Mouse (Mus musculus) embryonic facial prominence, embryonic 15.5 days (tissue): ENCODE data around the gene Lpar5. TPM values are rescaled to one million over a fixed set of nuclear protein-coding genes. Genes with fewer than 3 reads are reported as not detected.
A peak's percentile ranks its signal among the peaks of the same experiment; 100 is the strongest.
"Not testable (repeated sequence)": the region's sequence is repeated elsewhere in the genome, so short reads cannot be mapped to it uniquely, and the experiment has no call there.

Source experiments
- ATAC-seq: fragments of 200-750 bp; cut with Nextera tagmentation; 2 replicates; pipeline ENCODE4 v1.8.0; 2017; ENCODE audit warnings: low read depth, moderate TSS enrichment; ENCODE audit not compliant: insufficient number of reproducible peaks, low FRiP score, low TSS enrichment
- H3K27ac ChIP-seq: fragments of 300-500 bp; sonication (generic); replicated peaks from 2 replicates; pipeline ENCODE4 v1.5.1; 2015; ENCODE audit warnings: mild to moderate bottlenecking, inconsistent platforms
- H3K27me3 ChIP-seq: fragments of 300-500 bp; sonication (generic); 2 replicates; pipeline ENCODE4 v1.6.1; 2015; ENCODE audit warnings: inconsistent platforms
- H3K36me3 ChIP-seq: fragments of 300-500 bp; sonication (generic); 2 replicates; pipeline ENCODE4 v1.6.1; 2015; ENCODE audit warnings: mild to moderate bottlenecking, inconsistent platforms
- H3K4me1 ChIP-seq: fragments of 300-500 bp; sonication (generic); 2 replicates; pipeline ENCODE4 v1.6.1; 2015; ENCODE audit warnings: inconsistent platforms
- H3K4me2 ChIP-seq: fragments of 300-500 bp; sonication (generic); replicated peaks from 2 replicates; pipeline ENCODE4 v1.6.1; 2015; ENCODE audit warnings: mild to moderate bottlenecking, inconsistent platforms
- H3K4me3 ChIP-seq: fragments of 300-500 bp; sonication (generic); replicated peaks from 2 replicates; pipeline ENCODE4 v1.5.1; 2015; ENCODE audit warnings: mild to moderate bottlenecking, inconsistent platforms
- H3K9ac ChIP-seq: fragments of 300-500 bp; sonication (generic); 2 replicates; pipeline ENCODE4 v1.6.1; 2015; ENCODE audit warnings: inconsistent platforms
- H3K9me3 ChIP-seq: fragments of 300-500 bp; sonication (generic); replicated peaks from 2 replicates; pipeline ENCODE4 v1.6.1; 2016; ENCODE audit warnings: inconsistent platforms
- WGBS: fragments of 180-500 bp; shearing (Covaris S2); methylation state at CpG from one replicate; pipeline ENCODE4 v1.1.7; 2015; 5-methylcytosine and 5-hydroxymethylcytosine counted together
- polyA plus RNA-seq: library from polyadenylated mRNA; unstranded; fragments of >200 nt; fragmentation: Nextera tagmentation; extraction: Ambion mirVana; gene quantifications from 2 replicates; pipeline ENCODE4 v1.2.1, GENCODE M21; 2015

Lpar5 gene
- polyA plus RNA-seq: 3.6 and 5.4 TPM in 2 replicates

GRCm38 (mm10) chr6:125067571-125067995, at the start of gene Lpar5:
Lpar5 (plus strand) TSS chr6:125067920.
- H3K4me2 ChIP-seq: 0 out of 2 replicates have a peak within 1 kb of the TSS, but pooled peaks have one; percentile 1
- peak within 1 kb of the TSS; percentile 17; the same call in 1 of the 2 replicates for H3K4me3 ChIP-seq
- H3K27me3 ChIP-seq: no peaks in the 10 kb centered on the region
- H3K27ac ChIP-seq: peak within 1 kb of the TSS; percentile 4; the same call in 1 of the 2 replicates
- no peak within 1 kb of the TSS for H3K9ac ChIP-seq
- H3K36me3 ChIP-seq: no peaks in the 10 kb centered on the region
- WGBS: 46% methylated on average over 8 of the region's 8 CpGs
- H3K4me1 ChIP-seq: peaks cover 16% of the 10 kb centered on the region
- ATAC-seq: no peak
- no peaks in the 10 kb centered on the region for H3K9me3 ChIP-seq

GRCm38 (mm10) chr6:125030532-125030931, 37.2 kb upstream of the Lpar5 start:
- H3K36me3 ChIP-seq: peaks cover 66% of the 10 kb centered on the region
- 31% methylated on average over 7 of the region's 9 CpGs for WGBS

GRCm38 (mm10) chr6:125031604-125032003, 36.1 kb upstream of the Lpar5 start:
- 86% methylated on average over 16 of the region's 16 CpGs for WGBS
- Histone ChIP-seq H3K9ac (no peak overlapping the region), H3K27ac (no peak overlapping the region), H3K9me3 (no peaks in the 10 kb centered on the region), H3K4me3 (no peak overlapping the region), H3K27me3 (no peaks in the 10 kb centered on the region), H3K4me2 (no peak overlapping the region), H3K4me1 (no peaks in the 10 kb centered on the region), H3K36me3 (peaks cover 70% of the 10 kb centered on the region)
- ATAC-seq: no peak

More at GRCm38 (mm10) chr6:125030532-125030931, 37.2 kb upstream of the Lpar5 start:
- H3K9me3 ChIP-seq, ATAC-seq, H3K4me2 ChIP-seq, H3K4me3 ChIP-seq, H3K27me3 ChIP-seq, H3K27ac ChIP-seq, H3K4me1 ChIP-seq, H3K9ac ChIP-seq: not testable (repeated sequence)

- no peak for ATAC-seq
- H3K9ac ChIP-seq: no peak overlapping the region
- peaks cover 39% of the 10 kb centered on the region for H3K36me3 ChIP-seq
These were observed 29.1 kb upstream of the Lpar5 start for GRCm38 (mm10) chr6:125038666-125039065.

GRCm38 (mm10) chr6:125039131-125039530, 28.6 kb upstream of the Lpar5 start:
- H3K27me3 ChIP-seq: no peaks in the 10 kb centered on the region
- whole genome bisulfite sequencing: 6% methylated on average over 8 of the region's 8 CpGs
- peak overlapping the region; percentile 70 for H3K4me2 ChIP-seq
- peak overlapping the region; percentile 75 for H3K4me3 ChIP-seq
- peak overlapping the region; percentile 90 for H3K27ac ChIP-seq
- 0 out of 2 replicates have a peak overlapping the region, but pooled peaks have one; percentile 6 for H3K9ac ChIP-seq
- no peaks in the 10 kb centered on the region for H3K9me3 ChIP-seq
- peaks cover 39% of the 10 kb centered on the region for H3K36me3 ChIP-seq
- no peak for ATAC-seq
- peaks cover 14% of the 10 kb centered on the region for H3K4me1 ChIP-seq

More at GRCm38 (mm10) chr6:125038666-125039065, 29.1 kb upstream of the Lpar5 start:
- Histone ChIP-seq H3K4me3 (peak overlapping the region; percentile 75), H3K27ac (peak overlapping the region; percentile 90; the same call in 1 of the 2 replicates), H3K4me2 (peak overlapping the region; percentile 70), H3K27me3 (no peaks in the 10 kb centered on the region), H3K9me3 (no peaks in the 10 kb centered on the region), H3K4me1 (peaks cover 14% of the 10 kb centered on the region)
- WGBS: 94% methylated on average over 4 of the region's 4 CpGs

- Histone ChIP-seq H3K27ac (peak within 1 kb of the TSS; percentile 90), H3K27me3 (no peaks in the 10 kb centered on the region), H3K36me3 (peaks cover 41% of the 10 kb centered on the region), H3K4me3 (peak within 1 kb of the TSS; percentile 75), H3K4me1 (peaks cover 14% of the 10 kb centered on the region), H3K9ac (peak within 1 kb of the TSS; percentile 64), H3K4me2 (peak within 1 kb of the TSS; percentile 70), H3K9me3 (no peaks in the 10 kb centered on the region)
- ATAC-seq: peak; percentile 95
- WGBS: under 1% methylated on average over 26 of the region's 26 CpGs
These were observed 28.1 kb upstream of the Lpar5 start, which contains the start of gene Ing4 for GRCm38 (mm10) chr6:125039533-125040153. Ing4 (plus strand) TSS chr6:125039760.

GRCm38 (mm10) chr6:125040221-125040620, 27.5 kb upstream of the Lpar5 start:
- peaks cover 40% of the 10 kb centered on the region for H3K36me3 ChIP-seq

GRCm38 (mm10) chr6:125041047-125041446, 26.7 kb upstream of the Lpar5 start:
- no peak for ATAC-seq
- no peak overlapping the region for H3K4me3 ChIP-seq
- H3K36me3 ChIP-seq: peaks cover 38% of the 10 kb centered on the region
- H3K27ac ChIP-seq: no peak overlapping the region
- H3K4me2 ChIP-seq: no peak overlapping the region
- no peak overlapping the region for H3K9ac ChIP-seq
- no peaks in the 10 kb centered on the region for H3K9me3 ChIP-seq
- H3K27me3 ChIP-seq: no peaks in the 10 kb centered on the region
- 73% methylated on average over 7 of the region's 7 CpGs for WGBS
- peaks cover 14% of the 10 kb centered on the region for H3K4me1 ChIP-seq

More at GRCm38 (mm10) chr6:125040221-125040620, 27.5 kb upstream of the Lpar5 start:
- H3K4me2 ChIP-seq: peak overlapping the region; percentile 70
- H3K4me1 ChIP-seq: peaks cover 14% of the 10 kb centered on the region
- H3K27me3 ChIP-seq: no peaks in the 10 kb centered on the region
- 11% methylated on average over 7 of the region's 7 CpGs for WGBS
- H3K9ac ChIP-seq: peak overlapping the region; percentile 64
- H3K9me3 ChIP-seq: no peaks in the 10 kb centered on the region
- peak overlapping the region; percentile 75 for H3K4me3 ChIP-seq
- peak overlapping the region; percentile 78 for H3K27ac ChIP-seq
- no peak for ATAC-seq

GRCm38 (mm10) chr6:125042081-125042480, 25.6 kb upstream of the Lpar5 start:
- Histone ChIP-seq H3K4me2 (no peak overlapping the region), H3K27me3 (no peaks in the 10 kb centered on the region), H3K9ac (no peak overlapping the region), H3K4me1 (peaks cover 14% of the 10 kb centered on the region), H3K27ac (no peak overlapping the region), H3K4me3 (no peak overlapping the region), H3K9me3 (no peaks in the 10 kb centered on the region), H3K36me3 (peaks cover 39% of the 10 kb centered on the region)
- 94% methylated on average over 7 of the region's 7 CpGs for WGBS
- no peak for ATAC-seq

- 32% methylated on average over 5 of the region's 5 CpGs for WGBS
- no peaks in the 10 kb centered on the region for H3K27me3 ChIP-seq
- peaks cover 77% of the 10 kb centered on the region for H3K36me3 ChIP-seq
- no peaks in the 10 kb centered on the region for H3K9me3 ChIP-seq
- no peak overlapping the region for H3K4me3 ChIP-seq
- no peak overlapping the region for H3K27ac ChIP-seq
- no peak overlapping the region for H3K4me2 ChIP-seq
- H3K4me1 ChIP-seq: no peaks in the 10 kb centered on the region
- no peak for ATAC-seq
- H3K9ac ChIP-seq: no peak overlapping the region
These were observed 21.0 kb upstream of the Lpar5 start for GRCm38 (mm10) chr6:125046691-125047090.

- Histone ChIP-seq H3K9ac (no peak within 1 kb of the TSS), H3K4me1 (no peaks in the 10 kb centered on the region), H3K4me2 (no peak within 1 kb of the TSS), H3K27ac (no peak within 1 kb of the TSS), H3K27me3 (no peaks in the 10 kb centered on the region), H3K9me3 (no peaks in the 10 kb centered on the region), H3K4me3 (no peak within 1 kb of the TSS), H3K36me3 (peaks cover 87% of the 10 kb centered on the region)
- no peak for ATAC-seq
- 35% methylated on average over 20 of the region's 20 CpGs for WGBS
These were observed 18.0 kb upstream of the Lpar5 start, which contains the start of gene Acrbp for GRCm38 (mm10) chr6:125049678-125050077. Acrbp (plus strand) TSS chr6:125049689.
